Mouse (Mus musculus) macrophage (primary cell): Measurements from ENCODE around the gene Sart3. TPM values are rescaled to one million over a fixed set of nuclear protein-coding genes. Genes with fewer than 3 reads are reported as not detected.
A peak's percentile ranks its signal among the peaks of the same experiment; 100 is the strongest.
"Not testable (repeated sequence)": the region's sequence is repeated elsewhere in the genome, so short reads cannot be mapped to it uniquely, and the experiment has no call there.

ENCODE experiments used
- H3K27ac ChIP-seq: fragments of 350-480 bp; formaldehyde crosslinking; 2 replicates; pipeline ENCODE4 v1.9.0; 2021
- H3K36me3 ChIP-seq: fragments of 350-480 bp; formaldehyde crosslinking; 2 replicates; pipeline ENCODE4 v1.9.0; 2021; ENCODE audit errors: inconsistent target
- H3K4me3 ChIP-seq: fragments of 350-480 bp; formaldehyde crosslinking; 2 replicates; pipeline ENCODE4 v1.9.0; 2021; ENCODE audit errors: inconsistent target
- H3K79me2 ChIP-seq: fragments of 350-480 bp; formaldehyde crosslinking; 2 replicates; pipeline ENCODE4 v1.9.0; 2021; ENCODE audit errors: inconsistent target
- WGBS: methylation state at CpG from one replicate; pipeline ENCODE4 v1.1.7; 2026; ENCODE audit warnings: inconsistent platforms; ENCODE audit not compliant: missing documents; 5-methylcytosine and 5-hydroxymethylcytosine counted together
- polyA plus RNA-seq: library from polyadenylated mRNA; stranded (reverse); fragments of 250-400 nt; gene quantifications from 3 replicates; pipeline ENCODE4 v1.2.4, GENCODE M21; 2018; ENCODE audit warnings: inconsistent platforms
- total RNA-seq, 78 experiments: library from RNA; depleted of rRNA; stranded (reverse); fragments of 250-400 nt; gene quantifications; 1 replicate in 9 of 78; 2 replicates in 24 of 78; 3 replicates in 43 of 78; 4 replicates in 2 of 78; pipeline ENCODE4 v1.2.4; 2018; ENCODE audit warnings: inconsistent platforms in 56 of 78

Sart3 gene
- total RNA-seq (2018; cell fraction: chromatin; rRNA removed), result 100 to 1,000 TPM in 8 of 26 experiments, 10 to 100 TPM in 18; 28.8 to 126 (median 84.7) TPM
- total RNA-seq (2018; cell fraction: cytosol; rRNA removed), result 10 to 100 TPM; 12.7 to 28.3 (median 19.1) TPM
- total RNA-seq (2018; cell fraction: nucleus; rRNA removed), result 10 to 100 TPM; 13.4 to 63.7 (median 40.5) TPM
- 19.3 to 20.3 TPM (median 20.2 TPM) in 3 replicates for polyA plus RNA-seq

- Histone ChIP-seq H3K27ac (peak within 1 kb of the TSS; percentile 92), H3K4me3 (peak within 1 kb of the TSS; percentile 75), H3K79me2 (peaks cover 42% of the 10 kb centered on the region), H3K36me3 (peaks cover 15% of the 10 kb centered on the region; the same call in 1 of the 2 replicates)
- WGBS, result under 1% methylated on average over 41 of the region's 49 CpGs
Measured at GRCm38 (mm10) chr5:113772450-113772895, at the start of gene Sart3, which contains the start of gene Iscu. Sart3 (minus strand) TSS chr5:113772510. Iscu (plus strand) TSS chr5:113772748.

- H3K4me3 ChIP-seq, result no peak overlapping the region
- no peak overlapping the region for H3K27ac ChIP-seq
- WGBS, result 92% methylated on average over 14 of the region's 14 CpGs
- H3K36me3 ChIP-seq, result peaks cover 36% of the 10 kb centered on the region
- H3K79me2 ChIP-seq, result peaks cover 36% of the 10 kb centered on the region
Measured at GRCm38 (mm10) chr5:113818572-113818971, 46.3 kb upstream of the Sart3 start.

- H3K27ac ChIP-seq, result no peak overlapping the region
- H3K36me3 ChIP-seq, result peaks cover 24% of the 10 kb centered on the region; the same call in 1 of the 2 replicates
- no peak overlapping the region for H3K4me3 ChIP-seq
- peaks cover 9% of the 10 kb centered on the region; the same call in 1 of the 2 replicates for H3K79me2 ChIP-seq
- 20% methylated on average over 15 of the region's 15 CpGs for WGBS
Measured at GRCm38 (mm10) chr5:113815638-113816152, 43.4 kb upstream of the Sart3 start.

GRCm38 (mm10) chr5:113815041-113815389, 42.7 kb upstream of the Sart3 start:
- Histone ChIP-seq H3K79me2 (peaks cover 2% of the 10 kb centered on the region; the same call in 1 of the 2 replicates), H3K36me3 (peaks cover 21% of the 10 kb centered on the region; the same call in 1 of the 2 replicates), H3K27ac (no peak overlapping the region), H3K4me3 (no peak overlapping the region)
- WGBS, result 80% methylated on average over 11 of the region's 11 CpGs

- peaks cover 15% of the 10 kb centered on the region; the same call in 1 of the 2 replicates for H3K36me3 ChIP-seq
- 59% methylated on average over 27 of the region's 27 CpGs for WGBS
- H3K79me2 ChIP-seq, result no peaks in the 10 kb centered on the region
- H3K27ac ChIP-seq, result no peak overlapping the region
- H3K4me3 ChIP-seq, result no peak overlapping the region
Measured at GRCm38 (mm10) chr5:113814111-113815040, 42.1 kb upstream of the Sart3 start.

GRCm38 (mm10) chr5:113813608-113814007, 41.3 kb upstream of the Sart3 start:
- WGBS, result 37% methylated on average over 9 of the region's 9 CpGs
- H3K36me3 ChIP-seq, result peaks cover 7% of the 10 kb centered on the region; the same call in 1 of the 2 replicates
- no peak overlapping the region for H3K4me3 ChIP-seq
- H3K27ac ChIP-seq, result no peak overlapping the region
- H3K79me2 ChIP-seq, result no peaks in the 10 kb centered on the region

GRCm38 (mm10) chr5:113812638-113813037, 40.3 kb upstream of the Sart3 start:
- Histone ChIP-seq H3K36me3 (no peaks in the 10 kb centered on the region; the same call in 1 of the 2 replicates), H3K79me2 (no peaks in the 10 kb centered on the region), H3K27ac (no peak overlapping the region), H3K4me3 (no peak overlapping the region)
- 50% methylated on average over 2 of the region's 2 CpGs for WGBS

- not testable (repeated sequence) for H3K36me3 ChIP-seq, H3K27ac ChIP-seq, H3K4me3 ChIP-seq, H3K79me2 ChIP-seq
- WGBS, result 48% methylated on average over 3 of the region's 12 CpGs
Measured at GRCm38 (mm10) chr5:113811824-113812420, 39.6 kb upstream of the Sart3 start.

GRCm38 (mm10) chr5:113810111-113810510, 37.8 kb upstream of the Sart3 start:
- Histone ChIP-seq H3K36me3 (no peaks in the 10 kb centered on the region), H3K4me3 (no peak overlapping the region), H3K27ac (no peak overlapping the region), H3K79me2 (no peaks in the 10 kb centered on the region)
- WGBS, result 31% methylated on average over 4 of the region's 4 CpGs

- Histone ChIP-seq H3K4me3 (no peak overlapping the region), H3K27ac (no peak overlapping the region), H3K79me2 (no peaks in the 10 kb centered on the region), H3K36me3 (no peaks in the 10 kb centered on the region)
- 79% methylated on average over 2 of the region's 2 CpGs for WGBS
Measured at GRCm38 (mm10) chr5:113808177-113808576, 35.9 kb upstream of the Sart3 start.

- H3K4me3 ChIP-seq, result no peak overlapping the region
- 82% methylated on average over 9 of the region's 9 CpGs for WGBS
Measured at GRCm38 (mm10) chr5:113807712-113808111, 35.4 kb upstream of the Sart3 start.

GRCm38 (mm10) chr5:113806414-113806813, 34.1 kb upstream of the Sart3 start:
- no peaks in the 10 kb centered on the region for H3K79me2 ChIP-seq
- 28% methylated on average over 10 of the region's 10 CpGs for whole genome bisulfite sequencing
- no peak overlapping the region for H3K27ac ChIP-seq
- H3K36me3 ChIP-seq, result no peaks in the 10 kb centered on the region
- no peak overlapping the region for H3K4me3 ChIP-seq

More at GRCm38 (mm10) chr5:113807712-113808111, 35.4 kb upstream of the Sart3 start:
- no peaks in the 10 kb centered on the region for H3K36me3 ChIP-seq
- no peaks in the 10 kb centered on the region for H3K79me2 ChIP-seq
- no peak overlapping the region for H3K27ac ChIP-seq

- 63% methylated on average over 9 of the region's 9 CpGs for WGBS
- no peak overlapping the region for H3K4me3 ChIP-seq
- no peaks in the 10 kb centered on the region for H3K36me3 ChIP-seq
- no peak overlapping the region for H3K27ac ChIP-seq
- no peaks in the 10 kb centered on the region for H3K79me2 ChIP-seq
Measured at GRCm38 (mm10) chr5:113805301-113805700, 33.0 kb upstream of the Sart3 start.

- 48% methylated on average over 7 of the region's 7 CpGs for WGBS
- no peak overlapping the region for H3K27ac ChIP-seq
Measured at GRCm38 (mm10) chr5:113804395-113804966, 32.2 kb upstream of the Sart3 start.

More at GRCm38 (mm10) chr5:113804395-113804966, 32.2 kb upstream of the Sart3 start:
- Histone ChIP-seq H3K36me3 (no peaks in the 10 kb centered on the region), H3K4me3 (no peak overlapping the region), H3K79me2 (no peaks in the 10 kb centered on the region)
